Mouse (Mus musculus): ENCODE measurements around the gene Pttg1. TPM values are rescaled to one million over a fixed set of nuclear protein-coding genes. Genes with fewer than 3 reads are reported as not detected.

The Pttg1 gene
- polyA plus RNA-seq, 1 experiment = 38.8 TPM

GRCm38 (mm10) chr11:43379488-43379887 lies 46.6 kb downstream of the Pttg1 start:
- no peaks in the 10 kb centered on the region for H3K27me3 ChIP-seq (ENCODE audit: control insufficient read depth, insufficient read depth, low read length)
- no peak overlapping the region for H3K27ac ChIP-seq (ENCODE audit: control insufficient read depth, insufficient read depth, low read length)

GRCm38 (mm10) chr11:43377083-43377850 lies 48.8 kb downstream of the Pttg1 start:
- no peak for TF ChIP-seq CTCF (IDR thresholded peaks at IDR 0.05; ENCODE audit: borderline replicate concordance, control insufficient read depth, extremely low read depth, insufficient read depth, low read length, poor library complexity)
- TF ChIP-seq POLR2A (IDR thresholded peaks at IDR 0.05; ENCODE audit: control insufficient read depth, extremely low read depth, insufficient read depth, low read length, poor library complexity) = no peak
- H3K4me1 ChIP-seq (replicated peaks; ENCODE audit: control insufficient read depth, insufficient read depth, low read length) = 0 out of 2 replicates have a peak, but pooled peaks cover 2% of the 10 kb centered on the region
- 93% methylated on average over 8 of the region's 8 CpGs for WGBS
- no peaks in the 10 kb centered on the region for H3K36me3 ChIP-seq (ENCODE audit: control insufficient read depth, insufficient read depth, low read length)
- H3K4me3 ChIP-seq (ENCODE audit: control insufficient read depth, insufficient read depth, low read length) = no peak overlapping the region
- DNase-seq = no peak
- H3K27me3 ChIP-seq (ENCODE audit: control insufficient read depth, insufficient read depth, low read length) = no peaks in the 10 kb centered on the region
- H3K27ac ChIP-seq (ENCODE audit: control insufficient read depth, insufficient read depth, low read length) = no peak overlapping the region

More at GRCm38 (mm10) chr11:43379488-43379887, 46.6 kb downstream of the Pttg1 start:
- DNase-seq = no peak
- 93% methylated on average over 3 of the region's 3 CpGs for WGBS
- no peak overlapping the region for H3K4me3 ChIP-seq (ENCODE audit: control insufficient read depth, insufficient read depth, low read length)
- H3K4me1 ChIP-seq (replicated peaks; ENCODE audit: control insufficient read depth, insufficient read depth, low read length) = 0 out of 2 replicates have a peak, but pooled peaks cover 2% of the 10 kb centered on the region
- TF ChIP-seq CTCF (IDR thresholded peaks at IDR 0.05; ENCODE audit: borderline replicate concordance, control insufficient read depth, extremely low read depth, insufficient read depth, low read length, poor library complexity) (no peak), POLR2A (IDR thresholded peaks at IDR 0.05; ENCODE audit: control insufficient read depth, extremely low read depth, insufficient read depth, low read length, poor library complexity) (no peak)
- no peaks in the 10 kb centered on the region for H3K36me3 ChIP-seq (ENCODE audit: control insufficient read depth, insufficient read depth, low read length)

GRCm38 (mm10) chr11:43376598-43376997 lies 49.5 kb downstream of the Pttg1 start:
- H3K27me3 ChIP-seq (ENCODE audit: control insufficient read depth, insufficient read depth, low read length) = no peaks in the 10 kb centered on the region
- H3K4me1 ChIP-seq (replicated peaks; ENCODE audit: control insufficient read depth, insufficient read depth, low read length) = 0 out of 2 replicates have a peak, but pooled peaks cover 2% of the 10 kb centered on the region
- H3K27ac ChIP-seq (ENCODE audit: control insufficient read depth, insufficient read depth, low read length) = no peak overlapping the region
- no peaks in the 10 kb centered on the region for H3K36me3 ChIP-seq (ENCODE audit: control insufficient read depth, insufficient read depth, low read length)
- no peak overlapping the region for H3K4me3 ChIP-seq (ENCODE audit: control insufficient read depth, insufficient read depth, low read length)
- TF ChIP-seq CTCF (IDR thresholded peaks at IDR 0.05; ENCODE audit: borderline replicate concordance, control insufficient read depth, extremely low read depth, insufficient read depth, low read length, poor library complexity) = no peak
- no peak for TF ChIP-seq POLR2A (IDR thresholded peaks at IDR 0.05; ENCODE audit: control insufficient read depth, extremely low read depth, insufficient read depth, low read length, poor library complexity)
- 100% methylated on average over 1 of the region's 1 CpGs for WGBS
- no peak for DNase-seq

- no peak overlapping the region for H3K4me3 ChIP-seq (ENCODE audit: control insufficient read depth, insufficient read depth, low read length)
- TF ChIP-seq CTCF (IDR thresholded peaks at IDR 0.05; ENCODE audit: borderline replicate concordance, control insufficient read depth, extremely low read depth, insufficient read depth, low read length, poor library complexity) = no peak
- no peak for TF ChIP-seq POLR2A (IDR thresholded peaks at IDR 0.05; ENCODE audit: control insufficient read depth, extremely low read depth, insufficient read depth, low read length, poor library complexity)
These were observed 51.1 kb downstream of the Pttg1 start for GRCm38 (mm10) chr11:43374956-43375355.

GRCm38 (mm10) chr11:43373367-43373766 lies 52.7 kb downstream of the Pttg1 start:
- WGBS = 92% methylated on average over 3 of the region's 3 CpGs

More at GRCm38 (mm10) chr11:43374956-43375355, 51.1 kb downstream of the Pttg1 start:
- no peak for DNase-seq
- 0 out of 2 replicates have a peak, but pooled peaks cover 2% of the 10 kb centered on the region for H3K4me1 ChIP-seq (replicated peaks; ENCODE audit: control insufficient read depth, insufficient read depth, low read length)
- WGBS = 98% methylated on average over 6 of the region's 6 CpGs
- H3K27ac ChIP-seq (ENCODE audit: control insufficient read depth, insufficient read depth, low read length) = no peak overlapping the region
- no peaks in the 10 kb centered on the region for H3K36me3 ChIP-seq (ENCODE audit: control insufficient read depth, insufficient read depth, low read length)
- H3K27me3 ChIP-seq (ENCODE audit: control insufficient read depth, insufficient read depth, low read length) = no peaks in the 10 kb centered on the region

GRCm38 (mm10) chr11:43371807-43372206 lies 54.2 kb downstream of the Pttg1 start:
- no peaks in the 10 kb centered on the region for H3K36me3 ChIP-seq (ENCODE audit: control insufficient read depth, insufficient read depth, low read length)
- DNase-seq = no peak
- no peak overlapping the region for H3K27ac ChIP-seq (ENCODE audit: control insufficient read depth, insufficient read depth, low read length)
- H3K27me3 ChIP-seq (ENCODE audit: control insufficient read depth, insufficient read depth, low read length) = no peaks in the 10 kb centered on the region
- TF ChIP-seq CTCF (IDR thresholded peaks at IDR 0.05; ENCODE audit: borderline replicate concordance, control insufficient read depth, extremely low read depth, insufficient read depth, low read length, poor library complexity) (no peak), POLR2A (IDR thresholded peaks at IDR 0.05; ENCODE audit: control insufficient read depth, extremely low read depth, insufficient read depth, low read length, poor library complexity) (no peak)
- H3K4me1 ChIP-seq (replicated peaks; ENCODE audit: control insufficient read depth, insufficient read depth, low read length) = 0 out of 2 replicates have a peak, but pooled peaks cover 2% of the 10 kb centered on the region
- no peak overlapping the region for H3K4me3 ChIP-seq (ENCODE audit: control insufficient read depth, insufficient read depth, low read length)
- WGBS = 94% methylated on average over 3 of the region's 3 CpGs

More at GRCm38 (mm10) chr11:43373367-43373766, 52.7 kb downstream of the Pttg1 start:
- no peak overlapping the region for H3K4me3 ChIP-seq (ENCODE audit: control insufficient read depth, insufficient read depth, low read length)
- no peaks in the 10 kb centered on the region for H3K36me3 ChIP-seq (ENCODE audit: control insufficient read depth, insufficient read depth, low read length)
- no peak overlapping the region for H3K27ac ChIP-seq (ENCODE audit: control insufficient read depth, insufficient read depth, low read length)
- DNase-seq = no peak
- 0 out of 2 replicates have a peak, but pooled peaks cover 2% of the 10 kb centered on the region for H3K4me1 ChIP-seq (replicated peaks; ENCODE audit: control insufficient read depth, insufficient read depth, low read length)
- H3K27me3 ChIP-seq (ENCODE audit: control insufficient read depth, insufficient read depth, low read length) = no peaks in the 10 kb centered on the region
- TF ChIP-seq CTCF (IDR thresholded peaks at IDR 0.05; ENCODE audit: borderline replicate concordance, control insufficient read depth, extremely low read depth, insufficient read depth, low read length, poor library complexity) (no peak), POLR2A (IDR thresholded peaks at IDR 0.05; ENCODE audit: control insufficient read depth, extremely low read depth, insufficient read depth, low read length, poor library complexity) (no peak)

Other genes with a start within 250 kb of the Pttg1 start
- gene Slu7, start 7.5 kb upstream of the Pttg1 start, polyA plus RNA-seq (2012; rRNA removed) = 4.1 and 4.5 TPM in 2 replicates
- 1.5 and 3.0 TPM in 2 replicates for gene C1qtnf2, start 48.0 kb upstream of the Pttg1 start, polyA plus RNA-seq (2012; rRNA removed)
- 9.4 and 10.3 TPM in 2 replicates for gene Ccnjl, start 102.5 kb upstream of the Pttg1 start, polyA plus RNA-seq (2012; rRNA removed)
- gene 4933415A04Rik, start 160.8 kb upstream of the Pttg1 start, polyA plus RNA-seq (2012; rRNA removed) = 0.59 and 0.81 TPM in 2 replicates
- 1.4 and 1.6 TPM in 2 replicates for gene Fabp6, start 175.3 kb upstream of the Pttg1 start, polyA plus RNA-seq (2012; rRNA removed)

All from thymus, adult 2 months (tissue).